Mouse (Mus musculus) lung, postnatal 0 days (tissue): Measurements from ENCODE around the gene Cacybp. TPM values are rescaled to one million over a fixed set of nuclear protein-coding genes. Genes with fewer than 3 reads are reported as not detected.

Source experiments
- ATAC-seq: fragments of 200-750 bp; cut with Nextera tagmentation; 2 replicates; pipeline ENCODE4 v1.8.0; 2017; ENCODE audit warnings: moderate library complexity
- DNase-seq: peaks from one replicate; pipeline ENCODE4 v3.0.0-alpha.2; 2016; ENCODE audit warnings: low spot score
- H3K27ac ChIP-seq: fragments of 300-500 bp; sonication (generic); 2 replicates; pipeline ENCODE4 v1.5.1; 2014; ENCODE audit warnings: antibody characterized with exemption, mild to moderate bottlenecking, low read length, mixed read lengths
- H3K27me3 ChIP-seq: fragments of 300-500 bp; sonication (generic); replicated peaks from 2 replicates; pipeline ENCODE4 v1.6.1; 2014; ENCODE audit warnings: low read length, mixed read lengths; ENCODE audit not compliant: insufficient read depth
- H3K36me3 ChIP-seq: fragments of 300-500 bp; sonication (generic); 2 replicates; pipeline ENCODE4 v1.6.1; 2014; ENCODE audit warnings: low read length, mixed read lengths; ENCODE audit not compliant: insufficient read depth
- H3K4me1 ChIP-seq: fragments of 300-500 bp; sonication (generic); 2 replicates; pipeline ENCODE4 v1.6.1; 2014; ENCODE audit warnings: antibody characterized with exemption, low read depth, low read length, mixed read lengths; ENCODE audit not compliant: insufficient read depth
- H3K4me2 ChIP-seq: fragments of 300-500 bp; sonication (generic); replicated peaks from 2 replicates; pipeline ENCODE4 v1.6.1; 2014; ENCODE audit warnings: low read depth, mild to moderate bottlenecking, low read length, moderate library complexity, mixed read lengths
- H3K4me3 ChIP-seq: fragments of 300-500 bp; sonication (generic); 2 replicates; pipeline ENCODE4 v1.5.1; 2014; ENCODE audit warnings: low read depth, low read length
- H3K9ac ChIP-seq: fragments of 300-500 bp; sonication (generic); replicated peaks from 2 replicates; pipeline ENCODE4 v1.6.1; 2014; ENCODE audit warnings: low read depth, mild to moderate bottlenecking
- H3K9me3 ChIP-seq: fragments of 300-500 bp; sonication (generic); 2 replicates; pipeline ENCODE4 v1.6.1; 2016; ENCODE audit warnings: low read length, mixed read lengths
- CTCF ChIP-seq: IDR thresholded peaks from 2 replicates; pipeline ENCODE4 v1.5.1; 2016; ENCODE audit warnings: antibody characterized with exemption, mild to moderate bottlenecking
- EP300 ChIP-seq: IDR thresholded peaks from 2 replicates; pipeline ENCODE4 v1.6.1; 2016; ENCODE audit warnings: antibody characterized with exemption, mild to moderate bottlenecking, control low read depth
- WGBS: fragments of 180-500 bp; shearing (Covaris S2); extraction: QIAGEN DNeasy Blood & Tissue Kit; methylation state at CpG from one replicate; pipeline ENCODE4 v1.1.7; 2014; 5-methylcytosine and 5-hydroxymethylcytosine counted together
- polyA plus RNA-seq: library from polyadenylated mRNA; unstranded; fragments of >200 nt; fragmentation: Nextera tagmentation; extraction: Ambion mirVana; gene quantifications from 2 replicates; pipeline ENCODE4 v1.2.1, GENCODE M21; 2015

The Cacybp gene
- polyA plus RNA-seq, 1 experiment from 2014 or later: 82.5 TPM

DNA sequence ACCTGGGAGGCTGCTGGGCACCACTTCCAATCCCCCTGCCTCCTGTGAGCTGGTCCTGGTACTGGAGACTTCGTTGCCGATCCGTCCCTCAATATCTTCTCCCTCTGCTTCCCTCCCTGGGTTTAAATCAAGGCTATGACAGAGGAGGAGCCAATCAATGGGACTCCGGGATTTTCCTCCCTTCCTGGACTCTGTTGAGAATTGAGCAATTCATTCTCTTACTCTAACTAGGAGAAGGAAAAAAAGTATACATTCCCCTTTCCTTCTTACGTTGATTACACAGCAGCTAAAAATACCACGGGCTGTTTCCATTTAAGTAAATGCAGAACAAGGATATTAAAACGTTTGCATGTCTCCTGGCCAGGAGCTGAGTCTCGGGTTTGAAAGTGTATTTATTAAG is 59.2 kb downstream of the Cacybp start, which contains the start of gene Tnn:
Tnn (minus strand) TSS at position 101 of the 400 bp plus-strand sequence.
- Histone ChIP-seq H3K4me2 (no peak within 1 kb of the TSS), H3K9me3 (no peaks in the 10 kb centered on the region), H3K9ac (no peak within 1 kb of the TSS), H3K36me3 (no peaks in the 10 kb centered on the region), H3K4me3 (no peak within 1 kb of the TSS), H3K4me1 (no peaks in the 10 kb centered on the region), H3K27me3 (no peaks in the 10 kb centered on the region), H3K27ac (no peak within 1 kb of the TSS)
- ATAC-seq: no peak
- WGBS: 38% methylated on average over 8 of the region's 8 CpGs
- no peak for DNase-seq
- no peak for TF ChIP-seq CTCF
- no peak for TF ChIP-seq EP300

Other genes with a start within 250 kb of the Cacybp start
- 111 and 115 TPM in 2 replicates for gene 4930523C07Rik, start 168.5 kb downstream of the Cacybp start, polyA plus RNA-seq
- 1.6 and 2.1 TPM in 2 replicates for gene Tnn, start 59.3 kb downstream of the Cacybp start, polyA plus RNA-seq
- gene Mrps14, start 17.7 kb downstream of the Cacybp start, polyA plus RNA-seq: 176 and 180 TPM in 2 replicates